Mouse (Mus musculus) heart, postnatal 0 days (tissue): ENCODE measurements at regions not wholly inside any gene's neighbourhood (a gene's known extent, or its start where the extent isn't known, plus 50 kb on each side); places are given as distances from the start of the nearest gene placed in this dataset.

Source experiments
- ATAC-seq: fragments of 200-750 bp; cut with Nextera tagmentation; 2 replicates; pipeline ENCODE4 v1.8.0; 2017; ENCODE audit warnings: low read depth, moderate number of reproducible peaks, moderate library complexity; ENCODE audit not compliant: insufficient read depth
- DNase-seq: peaks from one replicate; pipeline ENCODE4 v3.0.0-alpha.2; 2016; ENCODE audit warnings: low spot score
- H3K27ac ChIP-seq: fragments of 300-500 bp; sonication (generic); 2 replicates; pipeline ENCODE4 v1.5.1; 2014; ENCODE audit warnings: low read depth, mild to moderate bottlenecking
- H3K27me3 ChIP-seq: fragments of 300-500 bp; sonication (generic); 2 replicates; pipeline ENCODE4 v1.6.1; 2014; ENCODE audit warnings: low read length, mixed read lengths; ENCODE audit not compliant: control insufficient read depth, insufficient read depth
- H3K36me3 ChIP-seq: fragments of 300-500 bp; sonication (generic); replicated peaks from 2 replicates; pipeline ENCODE4 v1.6.1; 2014; ENCODE audit warnings: low read length, mixed read lengths; ENCODE audit not compliant: control insufficient read depth, insufficient read depth
- H3K4me1 ChIP-seq: fragments of 300-500 bp; sonication (generic); 2 replicates; pipeline ENCODE4 v1.6.1; 2014; ENCODE audit warnings: antibody characterized with exemption; ENCODE audit not compliant: control insufficient read depth, insufficient read depth
- H3K4me2 ChIP-seq: fragments of 300-500 bp; sonication (generic); 2 replicates; pipeline ENCODE4 v1.6.1; 2014; ENCODE audit warnings: low read depth, mild to moderate bottlenecking, low read length, moderate library complexity
- H3K4me3 ChIP-seq: fragments of 300-500 bp; sonication (generic); 2 replicates; pipeline ENCODE4 v1.5.1; 2014; ENCODE audit warnings: low read depth, low read length
- H3K9ac ChIP-seq: fragments of 300-500 bp; sonication (generic); replicated peaks from 2 replicates; pipeline ENCODE4 v1.6.1; 2014; ENCODE audit warnings: low read depth, low read length, mixed read lengths
- H3K9me3 ChIP-seq: fragments of 300-500 bp; sonication (generic); replicated peaks from 2 replicates; pipeline ENCODE4 v1.6.1; 2016; ENCODE audit warnings: low read length; ENCODE audit not compliant: control insufficient read depth
- CTCF ChIP-seq: IDR thresholded peaks from 2 replicates; pipeline ENCODE4 v1.5.1; 2016; ENCODE audit warnings: antibody characterized with exemption, control low read depth, low read depth
- EP300 ChIP-seq: IDR thresholded peaks from 2 replicates; pipeline ENCODE4 v1.6.1; 2016; ENCODE audit warnings: antibody characterized with exemption, low read depth
- WGBS: fragments of 180-500 bp; shearing (Covaris S2); extraction: QIAGEN DNeasy Blood & Tissue Kit; methylation state at CpG from one replicate; pipeline ENCODE4 v1.1.7; 2014; 5-methylcytosine and 5-hydroxymethylcytosine counted together

DNA sequence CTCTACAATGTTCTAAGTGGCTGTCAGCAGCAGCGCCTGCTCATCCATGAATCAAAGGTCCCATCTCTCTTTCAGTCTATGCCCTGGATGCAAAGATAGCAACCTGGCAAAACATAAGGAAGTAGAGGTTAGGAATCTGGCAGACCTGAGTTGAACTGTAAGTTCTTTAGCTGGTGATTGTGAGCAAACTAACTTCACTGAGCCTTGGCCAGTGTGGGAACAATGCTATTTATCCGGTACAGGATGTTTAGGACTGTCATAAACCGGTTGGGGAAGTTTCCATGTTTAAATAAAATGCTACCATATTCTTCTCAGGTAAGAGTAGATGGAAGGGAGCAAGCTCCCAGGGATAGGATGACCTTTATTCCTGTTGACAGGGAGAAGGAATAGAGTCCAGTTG, 1306.2 kb upstream of the A1bg start:
- no peak overlapping the region for H3K9ac ChIP-seq
- H3K4me3 ChIP-seq: no peak overlapping the region
- peaks cover 20% of the 10 kb centered on the region for H3K4me1 ChIP-seq
- DNase-seq: no peak
- H3K4me2 ChIP-seq: no peak overlapping the region
- no peaks in the 10 kb centered on the region for H3K9me3 ChIP-seq
- H3K36me3 ChIP-seq: no peaks in the 10 kb centered on the region
- H3K27ac ChIP-seq: no peak overlapping the region
- ATAC-seq: no peak
- H3K27me3 ChIP-seq: no peaks in the 10 kb centered on the region
- 83% methylated on average over 3 of the region's 3 CpGs for WGBS
- TF ChIP-seq EP300 (no peak), CTCF (no peak)

DNA sequence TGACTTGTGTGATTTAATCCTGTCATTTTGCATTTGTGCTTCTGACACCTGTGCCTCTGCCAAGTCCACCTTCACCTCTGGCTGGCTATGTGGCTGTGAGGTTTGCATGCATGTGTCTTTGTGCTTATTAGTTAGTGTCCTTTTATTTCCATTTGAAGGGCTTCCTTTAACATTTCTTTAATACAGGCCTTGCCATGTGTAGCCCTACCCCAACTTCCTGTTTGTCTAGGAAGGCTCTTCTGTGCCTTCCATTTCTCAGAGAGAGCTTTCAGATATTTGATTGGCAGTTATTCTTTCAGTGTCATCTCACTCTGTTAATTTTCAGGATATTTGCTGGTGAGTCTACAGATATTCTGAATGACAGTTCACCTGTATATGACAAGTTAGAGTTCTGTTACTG, 1302.0 kb upstream of the A1bg start:
- no peaks in the 10 kb centered on the region for H3K9me3 ChIP-seq
- DNase-seq: no peak
- no peak overlapping the region for H3K27ac ChIP-seq
- H3K27me3 ChIP-seq: no peaks in the 10 kb centered on the region
- ATAC-seq: no peak
- TF ChIP-seq CTCF: no peak
- TF ChIP-seq EP300: no peak
- H3K4me1 ChIP-seq: peaks cover 8% of the 10 kb centered on the region
- no peak overlapping the region for H3K9ac ChIP-seq
- no peak overlapping the region for H3K4me3 ChIP-seq
- no peak overlapping the region for H3K4me2 ChIP-seq
- no peaks in the 10 kb centered on the region for H3K36me3 ChIP-seq

GRCm38 (mm10) chr15:62224191-62224590, 1301.4 kb upstream of the A1bg start:
- no peak overlapping the region for H3K9ac ChIP-seq
- H3K9me3 ChIP-seq: no peaks in the 10 kb centered on the region
- ATAC-seq (no peak), DNase-seq (no peak)
- TF ChIP-seq CTCF: no peak
- TF ChIP-seq EP300: no peak
- H3K4me2 ChIP-seq: no peak overlapping the region
- 87% methylated on average over 3 of the region's 3 CpGs for WGBS
- H3K27ac ChIP-seq: no peak overlapping the region
- H3K4me1 ChIP-seq: peaks cover 2% of the 10 kb centered on the region
- no peaks in the 10 kb centered on the region for H3K36me3 ChIP-seq
- H3K27me3 ChIP-seq: no peaks in the 10 kb centered on the region
- no peak overlapping the region for H3K4me3 ChIP-seq

GRCm38 (mm10) chr15:62223156-62223840, 1300.5 kb upstream of the A1bg start:
- Histone ChIP-seq H3K4me3 (no peak overlapping the region), H3K27ac (no peak overlapping the region), H3K4me2 (no peak overlapping the region), H3K9ac (no peak overlapping the region), H3K9me3 (no peaks in the 10 kb centered on the region), H3K27me3 (no peaks in the 10 kb centered on the region), H3K36me3 (no peaks in the 10 kb centered on the region), H3K4me1 (no peaks in the 10 kb centered on the region; the same call in 1 of the 2 replicates)
- 66% methylated on average over 6 of the region's 6 CpGs for WGBS
- DNase-seq (no peak), ATAC-seq (no peak)
- TF ChIP-seq CTCF: no peak
- no peak for TF ChIP-seq EP300

GRCm38 (mm10) chr15:62222731-62223130, 1299.9 kb upstream of the A1bg start:
- WGBS: 69% methylated on average over 5 of the region's 5 CpGs
- H3K27me3 ChIP-seq: no peaks in the 10 kb centered on the region
- no peak overlapping the region for H3K9ac ChIP-seq
- no peaks in the 10 kb centered on the region; the same call in 1 of the 2 replicates for H3K4me1 ChIP-seq
- no peaks in the 10 kb centered on the region for H3K36me3 ChIP-seq
- TF ChIP-seq EP300 (no peak), CTCF (no peak)
- no peak overlapping the region for H3K4me2 ChIP-seq
- ATAC-seq: no peak
- no peak overlapping the region for H3K4me3 ChIP-seq
- no peak overlapping the region for H3K27ac ChIP-seq
- no peaks in the 10 kb centered on the region for H3K9me3 ChIP-seq
- no peak for DNase-seq

DNA sequence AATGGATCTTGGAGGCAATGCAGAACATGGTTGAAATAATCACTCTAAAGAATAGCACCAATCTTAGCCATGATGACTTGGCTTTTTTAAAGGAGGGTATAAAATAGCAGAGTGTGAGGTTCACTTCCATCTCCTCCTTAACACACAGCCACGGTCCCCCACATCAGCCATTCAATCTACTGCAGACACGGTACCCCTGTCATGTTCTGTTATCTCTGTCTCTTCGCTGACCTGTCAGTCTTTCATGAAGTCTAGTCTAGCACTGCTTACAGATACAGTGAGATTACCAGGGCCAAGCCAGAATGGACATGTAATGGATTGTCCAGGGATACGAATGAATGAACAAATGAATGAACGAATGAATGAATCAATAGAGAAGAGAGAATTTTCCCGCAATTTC, 1299.4 kb upstream of the A1bg start:
- Histone ChIP-seq H3K27ac (no peak overlapping the region), H3K4me1 (no peaks in the 10 kb centered on the region; the same call in 1 of the 2 replicates), H3K9me3 (no peaks in the 10 kb centered on the region), H3K36me3 (no peaks in the 10 kb centered on the region), H3K9ac (no peak overlapping the region), H3K4me3 (no peak overlapping the region), H3K4me2 (no peak overlapping the region), H3K27me3 (no peaks in the 10 kb centered on the region)
- TF ChIP-seq CTCF: no peak
- TF ChIP-seq EP300: no peak
- WGBS: 83% methylated on average over 6 of the region's 6 CpGs
- ATAC-seq: no peak
- DNase-seq: no peak
